Mouse (Mus musculus) G1E (cell line): ENCODE data around the gene Gm42372.

Experiments
- CTCF ChIP-seq: IDR thresholded peaks from 2 replicates; pipeline ENCODE4 v1.5.1; 2012; ENCODE audit warnings: low read depth, low read length, inconsistent platforms, mixed read lengths
- GATA1 ChIP-seq: IDR thresholded peaks from 2 replicates; pipeline ENCODE4 v1.6.1; 2012; ENCODE audit warnings: borderline replicate concordance, low read length, inconsistent platforms, mixed read lengths
- GATA2 ChIP-seq: IDR thresholded peaks from 2 replicates; pipeline ENCODE4 v1.6.1; 2012; ENCODE audit warnings: low read depth, low read length, inconsistent platforms, borderline replicate concordance
- POLR2AphosphoS5 ChIP-seq: IDR thresholded peaks from 2 replicates; pipeline ENCODE4 v1.6.1; 2012; ENCODE audit warnings: low read depth, low read length, inconsistent platforms; ENCODE audit not compliant: insufficient replicate concordance
- TAL1 ChIP-seq: conservative IDR thresholded peaks from 2 replicates; pipeline ENCODE4 v1.6.1; 2012; ENCODE audit warnings: low read depth, low read length, inconsistent platforms, mixed read lengths

- TF ChIP-seq CTCF (no peak), GATA1 (no peak), TAL1 (no peak), POLR2AphosphoS5 (no peak), GATA2 (no peak)
Measured at GRCm38 (mm10) chr7:17011909-17012590, 29.2 kb downstream of the Gm42372 start.
